Mouse (Mus musculus) midbrain, embryonic 14.5 days (tissue): ENCODE results near the gene Acsl1. TPM values are rescaled to one million over a fixed set of nuclear protein-coding genes. Genes with fewer than 3 reads are reported as not detected.
A peak's percentile ranks its signal among the peaks of the same experiment; 100 is the strongest.

Experiments used
- ATAC-seq: fragments of 200-750 bp; cut with Nextera tagmentation; 2 replicates; pipeline ENCODE4 v1.8.0; 2017; ENCODE audit warnings: moderate number of reproducible peaks, moderate library complexity; ENCODE audit not compliant: low FRiP score, low TSS enrichment
- DNase-seq: peaks from one replicate; pipeline ENCODE4 v3.0.0-alpha.2; 2015
- H3K27ac ChIP-seq: fragments of 300-500 bp; sonication (generic); replicated peaks from 2 replicates; pipeline ENCODE4 v1.5.1; 2014; ENCODE audit warnings: mild to moderate bottlenecking, low read depth, low read length, moderate library complexity
- H3K27me3 ChIP-seq: fragments of 300-500 bp; sonication (generic); 2 replicates; pipeline ENCODE4 v1.6.1; 2014; ENCODE audit warnings: low read length, control low read depth, mixed read lengths; ENCODE audit not compliant: control insufficient read depth, insufficient read depth
- H3K36me3 ChIP-seq: fragments of 300-500 bp; sonication (generic); 2 replicates; pipeline ENCODE4 v1.6.1; 2014; ENCODE audit warnings: low read length, control low read depth; ENCODE audit not compliant: control insufficient read depth, insufficient read depth
- H3K4me1 ChIP-seq: fragments of 300-500 bp; sonication (generic); 2 replicates; pipeline ENCODE4 v1.6.1; 2014; ENCODE audit warnings: mild to moderate bottlenecking, antibody characterized with exemption, low read length, control low read depth; ENCODE audit not compliant: control insufficient read depth, insufficient read depth
- H3K4me2 ChIP-seq: fragments of 300-500 bp; sonication (generic); 2 replicates; pipeline ENCODE4 v1.6.1; 2014; ENCODE audit warnings: mild to moderate bottlenecking, low read length, moderate library complexity
- H3K4me3 ChIP-seq: fragments of 300-500 bp; sonication (generic); replicated peaks from 2 replicates; pipeline ENCODE4 v1.5.1; 2014; ENCODE audit warnings: low read depth, low read length
- H3K9ac ChIP-seq: fragments of 300-500 bp; sonication (generic); replicated peaks from 2 replicates; pipeline ENCODE4 v1.6.1; 2014; ENCODE audit warnings: mild to moderate bottlenecking, low read length, moderate library complexity
- H3K9me3 ChIP-seq: fragments of 300-500 bp; sonication (generic); 2 replicates; pipeline ENCODE4 v1.6.1; 2016; ENCODE audit warnings: low read length, control low read depth, mixed read lengths; ENCODE audit not compliant: control insufficient read depth
- WGBS: fragments of 180-500 bp; shearing (Covaris S2); extraction: QIAGEN DNeasy Blood & Tissue Kit; methylation state at CpG from one replicate; pipeline ENCODE4 v1.1.7; 2014; 5-methylcytosine and 5-hydroxymethylcytosine counted together
- polyA plus RNA-seq: library from polyadenylated mRNA; unstranded; fragments of >200 nt; fragmentation: Nextera tagmentation; extraction: Ambion mirVana; gene quantifications from 2 replicates; pipeline ENCODE4 v1.2.1, GENCODE M21; 2014

Acsl1 gene
- polyA plus RNA-seq, 1 experiment from 2014 or later, result 20.0 TPM

DNA sequence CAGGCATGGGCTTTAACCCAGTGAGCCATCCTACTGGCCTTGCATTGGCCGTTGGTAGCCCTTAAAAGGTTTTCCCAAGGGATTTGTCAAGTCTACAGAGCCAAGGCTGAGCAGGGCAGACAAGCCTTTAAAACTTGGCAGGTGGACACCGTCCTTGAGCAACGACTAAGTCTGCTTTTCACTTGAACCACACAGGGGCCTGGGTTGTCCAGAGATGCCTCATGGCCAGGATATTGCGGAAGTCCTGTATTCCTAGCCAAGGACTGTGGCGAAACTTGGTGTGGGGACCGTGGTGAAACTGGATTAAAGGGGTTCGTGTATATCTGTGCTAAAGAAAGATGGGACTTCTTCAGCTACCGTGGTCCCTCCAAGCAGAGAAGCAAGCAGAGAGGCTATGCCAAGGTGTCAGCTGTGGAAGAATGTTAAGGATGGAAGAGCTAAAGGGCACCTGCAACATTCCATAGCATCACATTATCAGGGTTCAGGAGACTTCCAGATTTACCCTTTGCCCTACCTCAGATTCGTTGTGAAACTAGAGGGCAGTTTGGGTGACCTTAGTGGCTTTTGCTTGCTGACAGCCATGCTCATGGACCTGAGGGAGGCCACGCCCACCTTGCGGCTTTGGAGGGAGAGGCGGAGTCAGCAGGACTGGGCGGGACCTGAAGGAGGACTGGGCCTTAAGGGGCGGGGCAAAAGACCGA, 596 bp upstream of the Acsl1 start:
- Histone ChIP-seq H3K4me3 (peak overlapping the region; percentile 85), H3K4me2 (peak overlapping the region; percentile 71), H3K27ac (no peak overlapping the region), H3K27me3 (no peaks in the 10 kb centered on the region), H3K4me1 (peaks cover 6% of the 10 kb centered on the region; the same call in 1 of the 2 replicates), H3K9ac (no peak overlapping the region), H3K9me3 (no peaks in the 10 kb centered on the region), H3K36me3 (no peaks in the 10 kb centered on the region)
- peak; percentile 34 for DNase-seq
- ATAC-seq, result peak; percentile 22; the same call in 1 of the 2 replicates
- 42% methylated on average over 15 of the region's 15 CpGs for WGBS

- Histone ChIP-seq H3K36me3 (no peaks in the 10 kb centered on the region), H3K27ac (peak overlapping the region; percentile 83; the same call in 1 of the 2 replicates), H3K9ac (peak overlapping the region; percentile 84), H3K27me3 (no peaks in the 10 kb centered on the region), H3K9me3 (no peaks in the 10 kb centered on the region), H3K4me1 (peaks cover 6% of the 10 kb centered on the region; the same call in 1 of the 2 replicates), H3K4me2 (peak overlapping the region; percentile 71), H3K4me3 (peak overlapping the region; percentile 85)
- ATAC-seq (no peak), DNase-seq (no peak)
- whole genome bisulfite sequencing, result 34% methylated on average over 9 of the region's 9 CpGs
These were observed 1.2 kb downstream of the Acsl1 start for GRCm38 (mm10) chr8:46471926-46472485.

DNA sequence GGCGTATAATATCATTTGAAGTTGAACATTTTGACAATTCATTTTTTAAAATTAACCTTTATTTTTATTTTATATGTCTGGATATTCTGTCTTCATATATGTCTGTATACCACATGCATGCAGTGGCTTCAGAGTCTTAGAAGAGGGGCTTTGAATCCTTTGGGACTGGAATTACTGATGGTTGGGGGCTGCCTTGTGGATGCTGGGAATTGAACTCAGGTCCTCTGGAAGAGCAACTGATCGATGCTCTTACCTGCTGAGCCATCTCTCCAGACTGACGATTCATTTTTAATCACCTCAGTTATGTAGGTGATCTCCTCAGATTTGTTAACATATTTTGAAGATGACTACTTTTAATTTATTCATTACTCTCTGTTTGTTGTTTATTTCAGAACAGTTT, 3.3 kb downstream of the Acsl1 start:
- H3K27ac ChIP-seq, result no peak overlapping the region
- H3K4me2 ChIP-seq, result no peak overlapping the region
- no peak for ATAC-seq
- H3K27me3 ChIP-seq, result no peaks in the 10 kb centered on the region
- WGBS, result 93% methylated on average over 3 of the region's 3 CpGs
- no peak overlapping the region for H3K4me3 ChIP-seq
- H3K9me3 ChIP-seq, result no peaks in the 10 kb centered on the region
- H3K36me3 ChIP-seq, result no peaks in the 10 kb centered on the region
- no peak overlapping the region for H3K9ac ChIP-seq
- no peak for DNase-seq
- H3K4me1 ChIP-seq, result peaks cover 6% of the 10 kb centered on the region; the same call in 1 of the 2 replicates

- H3K27ac ChIP-seq, result no peak overlapping the region
- 94% methylated on average over 6 of the region's 6 CpGs for WGBS
- no peak for DNase-seq
These were observed 3.8 kb downstream of the Acsl1 start for GRCm38 (mm10) chr8:46474634-46475033.

DNA sequence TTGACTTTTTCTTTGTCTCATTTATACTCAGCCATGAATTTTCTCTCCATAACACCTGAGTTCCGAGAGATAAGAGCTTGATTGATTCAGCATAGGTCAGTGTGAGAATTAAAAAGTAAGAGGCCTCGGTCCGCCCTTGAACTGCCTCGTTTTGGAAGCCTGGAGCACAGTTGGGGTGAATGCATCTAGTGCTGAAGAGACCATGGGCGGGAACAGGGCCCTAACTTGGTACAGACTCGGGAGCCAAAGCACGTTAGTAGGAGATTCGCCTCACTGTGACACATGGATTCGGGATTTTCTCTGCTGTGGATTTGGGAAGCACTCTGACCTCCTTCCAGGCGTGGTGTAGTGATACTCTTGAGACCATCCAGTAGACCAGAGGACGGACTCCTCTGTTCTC, 4.6 kb downstream of the Acsl1 start:
- DNase-seq (no peak), ATAC-seq (no peak)
- Histone ChIP-seq H3K27ac (no peak overlapping the region), H3K27me3 (no peaks in the 10 kb centered on the region), H3K9me3 (no peaks in the 10 kb centered on the region), H3K4me3 (no peak overlapping the region), H3K36me3 (no peaks in the 10 kb centered on the region), H3K4me1 (peaks cover 12% of the 10 kb centered on the region; the same call in 1 of the 2 replicates), H3K4me2 (no peak overlapping the region), H3K9ac (no peak overlapping the region)
- WGBS, result 89% methylated on average over 11 of the region's 11 CpGs

More at GRCm38 (mm10) chr8:46474634-46475033, 3.8 kb downstream of the Acsl1 start:
- no peak overlapping the region for H3K9ac ChIP-seq
- H3K36me3 ChIP-seq, result no peaks in the 10 kb centered on the region
- H3K9me3 ChIP-seq, result no peaks in the 10 kb centered on the region
- H3K27me3 ChIP-seq, result no peaks in the 10 kb centered on the region
- no peak overlapping the region for H3K4me2 ChIP-seq
- no peak overlapping the region for H3K4me3 ChIP-seq
- no peak for ATAC-seq
- peaks cover 6% of the 10 kb centered on the region; the same call in 1 of the 2 replicates for H3K4me1 ChIP-seq

DNA sequence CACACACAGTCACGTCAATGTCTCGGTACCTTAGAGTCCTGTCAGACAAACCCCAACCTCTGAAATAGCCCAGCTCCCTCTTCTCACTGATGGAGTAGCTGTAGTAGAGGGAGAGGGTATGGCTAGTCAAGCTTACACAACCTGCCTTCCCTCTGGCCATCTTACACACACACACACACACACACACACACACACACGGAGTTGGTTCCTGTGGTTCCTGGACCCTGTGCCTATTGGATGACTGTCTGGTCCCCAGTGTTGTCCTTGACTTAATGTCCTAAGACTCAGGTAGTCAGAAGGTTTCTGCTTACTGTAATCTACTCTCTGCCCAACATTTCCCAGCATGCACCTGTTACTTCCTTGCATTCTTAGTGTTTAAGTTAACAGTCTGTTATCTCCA, 5.1 kb downstream of the Acsl1 start:
- Histone ChIP-seq H3K27me3 (no peaks in the 10 kb centered on the region), H3K4me1 (peaks cover 13% of the 10 kb centered on the region; the same call in 1 of the 2 replicates), H3K4me3 (no peak overlapping the region), H3K36me3 (no peaks in the 10 kb centered on the region), H3K4me2 (no peak overlapping the region), H3K9ac (no peak overlapping the region), H3K9me3 (no peaks in the 10 kb centered on the region), H3K27ac (no peak overlapping the region)
- DNase-seq (no peak), ATAC-seq (no peak)
- 97% methylated on average over 3 of the region's 3 CpGs for WGBS

DNA sequence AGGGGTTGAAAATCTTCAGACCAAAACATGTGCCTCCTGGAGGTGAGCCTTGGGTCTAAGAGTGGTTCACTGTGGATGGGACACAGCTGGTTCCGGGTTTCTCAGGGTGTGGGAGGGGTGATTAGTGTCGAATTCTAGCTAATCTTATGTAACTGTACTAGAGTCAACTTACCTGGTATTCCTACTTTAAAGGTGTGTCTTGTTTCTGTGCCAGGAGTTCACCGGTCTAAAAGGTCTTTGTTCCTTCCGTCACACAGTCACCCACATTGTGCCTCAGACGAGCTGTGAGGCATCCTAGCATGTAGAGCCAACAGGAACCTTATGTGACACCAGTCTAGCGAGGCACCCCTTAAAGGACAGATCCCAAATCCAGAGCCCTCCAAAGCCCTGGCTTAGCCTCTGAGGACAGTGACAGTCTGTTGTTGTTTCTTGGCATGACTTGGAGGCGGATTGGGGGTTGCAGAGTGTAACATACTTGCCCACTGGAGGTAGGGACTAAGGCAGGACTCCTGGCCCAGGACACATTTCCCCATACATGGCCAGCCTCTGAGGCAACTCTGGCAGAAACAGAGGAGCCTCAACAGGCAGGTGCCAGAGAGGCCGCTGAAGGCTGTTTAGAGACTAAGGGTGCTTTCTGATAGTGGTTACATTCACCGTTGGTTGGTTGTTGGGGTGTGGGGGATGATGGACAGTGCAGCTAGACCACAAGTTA, 7.1 kb downstream of the Acsl1 start:
- DNase-seq (no peak), ATAC-seq (no peak)
- Histone ChIP-seq H3K4me2 (no peak overlapping the region), H3K9ac (no peak overlapping the region), H3K4me1 (0 out of 2 replicates have a peak, but pooled peaks cover 7% of the 10 kb centered on the region), H3K27me3 (no peaks in the 10 kb centered on the region), H3K27ac (no peak overlapping the region), H3K4me3 (no peak overlapping the region), H3K36me3 (no peaks in the 10 kb centered on the region), H3K9me3 (no peaks in the 10 kb centered on the region)
- 87% methylated on average over 9 of the region's 9 CpGs for WGBS

GRCm38 (mm10) chr8:46478783-46479182, 7.9 kb downstream of the Acsl1 start:
- no peak overlapping the region for H3K4me3 ChIP-seq
- H3K9me3 ChIP-seq, result no peaks in the 10 kb centered on the region
- H3K4me2 ChIP-seq, result no peak overlapping the region
- H3K27me3 ChIP-seq, result no peaks in the 10 kb centered on the region
- ATAC-seq (no peak), DNase-seq (no peak)
- H3K9ac ChIP-seq, result no peak overlapping the region
- H3K4me1 ChIP-seq, result 0 out of 2 replicates have a peak, but pooled peaks cover 7% of the 10 kb centered on the region
- no peak overlapping the region for H3K27ac ChIP-seq
- WGBS, result 88% methylated on average over 10 of the region's 10 CpGs
- no peaks in the 10 kb centered on the region for H3K36me3 ChIP-seq
